Mouse (Mus musculus): ENCODE measurements around the gene Fh1.
A peak's percentile ranks its signal among the peaks of the same experiment; 100 is the strongest.

Fh1 gene

DNA sequence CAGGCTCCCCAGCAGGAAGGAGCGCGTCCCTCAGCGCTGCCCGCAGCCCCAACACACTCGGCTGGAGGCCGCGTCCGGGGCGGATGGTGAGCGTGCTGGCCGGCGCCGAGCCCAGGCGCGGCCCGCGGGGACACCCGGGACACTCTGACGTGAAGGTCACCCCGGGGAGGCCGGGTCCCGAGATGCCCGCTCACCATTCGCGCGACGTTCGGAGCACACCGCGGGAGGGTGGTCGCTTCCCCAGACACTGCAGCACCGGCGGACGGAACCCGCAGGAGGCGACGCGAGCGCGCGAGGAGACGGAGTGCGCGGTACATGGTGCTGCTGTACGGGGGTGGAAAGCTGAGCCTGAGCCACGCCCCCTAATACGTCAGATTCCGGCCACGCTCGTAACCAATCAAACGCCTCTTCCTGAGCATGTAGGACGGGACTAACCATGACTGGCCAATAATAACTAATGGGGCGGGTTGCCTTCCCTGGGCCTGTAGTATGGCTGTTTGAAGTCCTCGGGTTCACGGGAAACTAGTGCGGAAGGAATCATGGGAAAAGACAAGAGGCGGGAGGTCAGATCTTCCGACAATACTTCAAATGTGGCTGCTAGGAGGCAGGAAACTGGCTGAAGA, at the start of gene Fh1:
Gene Fh1, minus strand, starts transcription at position 379 of the 623 bp plus-strand sequence.
- peak; percentile 96 for DNase-seq (ENCODE audit: low read depth)

DNA sequence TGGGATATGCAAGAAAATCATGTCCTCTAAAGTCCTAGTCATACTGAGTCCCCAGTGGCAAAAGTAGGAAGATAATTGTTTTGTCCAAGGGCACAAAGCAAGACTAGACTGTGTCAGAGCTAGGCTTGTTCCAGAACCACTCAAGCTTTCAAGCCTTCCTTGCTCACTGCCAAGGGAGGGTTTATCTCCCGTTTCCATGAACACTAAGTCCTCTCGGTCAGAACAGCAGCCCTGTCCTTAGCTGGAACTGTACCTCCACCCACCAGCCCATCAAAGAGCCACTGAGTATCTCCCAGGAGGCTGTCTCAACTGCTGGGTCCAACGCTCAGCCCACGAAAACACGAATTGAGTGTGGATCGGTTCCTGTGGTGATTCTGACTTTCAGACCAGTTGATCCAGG, 49.7 kb upstream of the Fh1 start:
- DNase-seq (ENCODE audit: low read depth): no peak

DNA sequence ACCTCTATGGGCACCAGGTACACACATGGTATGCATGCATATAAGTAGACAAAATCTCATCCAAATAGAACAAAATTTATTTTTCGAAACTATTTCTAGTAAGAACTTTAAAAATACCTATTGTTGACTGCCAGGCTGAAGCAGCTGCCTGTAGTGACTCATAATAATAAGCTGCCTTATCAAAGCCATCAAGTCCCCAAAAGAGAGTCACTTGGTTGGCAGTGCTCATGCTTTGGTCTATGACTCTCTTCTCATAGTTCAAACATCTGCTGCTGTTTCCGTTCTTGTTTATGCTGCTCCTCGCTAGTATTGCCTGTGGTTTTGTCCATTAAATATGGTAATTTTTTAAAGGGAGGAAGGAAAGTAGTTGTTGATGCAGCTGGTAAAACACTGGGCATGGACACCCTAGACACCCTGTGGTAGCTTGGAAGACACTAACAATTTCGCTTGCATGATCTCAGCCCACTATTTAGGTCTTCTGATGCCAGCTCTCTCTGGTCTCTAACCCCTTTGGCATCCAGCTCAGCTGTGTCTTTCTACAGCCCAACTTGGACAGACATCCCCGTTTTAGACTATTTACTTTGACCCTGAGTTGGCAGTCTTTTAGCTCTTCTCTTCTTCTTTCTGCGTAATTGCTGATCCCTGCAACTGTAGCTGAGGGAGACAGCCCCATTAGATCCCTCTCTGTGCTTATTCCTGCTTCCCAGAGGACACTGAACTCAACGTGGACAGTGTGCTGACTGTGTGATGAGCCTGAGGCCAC, 48.3 kb upstream of the Fh1 start:
- DNase-seq (ENCODE audit: low read depth): no peak

DNA sequence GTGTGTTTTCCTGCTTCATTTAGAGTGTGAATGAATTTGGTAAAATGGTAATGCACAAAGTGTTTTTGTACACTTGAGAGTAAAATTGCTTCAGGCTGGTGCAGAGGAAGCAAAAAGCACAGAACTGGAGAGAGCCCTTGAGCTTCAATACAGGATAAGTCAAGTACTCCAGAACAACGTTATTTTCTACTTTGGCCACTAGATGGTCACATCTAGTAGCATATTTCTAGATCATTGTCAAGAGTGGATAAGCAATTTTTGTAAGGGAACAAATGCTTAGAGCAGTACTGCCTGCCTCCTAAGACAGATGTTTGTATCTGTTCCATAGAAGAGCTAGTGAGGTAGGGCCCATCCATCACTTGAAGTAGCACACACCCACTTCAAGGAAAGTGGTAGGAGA, 46.2 kb upstream of the Fh1 start:
- no peak for DNase-seq (ENCODE audit: low read depth)

DNA sequence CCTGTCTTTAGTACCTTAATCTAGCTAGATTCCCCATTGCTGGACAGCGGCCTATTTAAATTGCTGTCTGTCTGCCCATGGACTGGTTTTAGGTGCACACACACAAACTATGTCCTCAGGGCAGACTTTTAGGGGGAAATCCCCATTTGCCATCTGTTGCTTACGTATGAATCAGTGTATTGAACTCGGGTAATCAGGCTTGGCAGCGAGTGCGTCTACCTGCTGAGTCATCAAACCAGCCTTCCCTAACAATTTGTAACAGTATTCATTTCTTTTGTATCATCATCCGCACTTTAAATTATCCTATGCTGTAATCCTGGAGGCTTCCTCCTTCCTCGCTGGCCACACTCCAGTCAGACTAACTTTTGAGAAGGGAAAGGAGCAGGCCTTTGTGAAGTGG, 44.6 kb upstream of the Fh1 start:
- no peak for DNase-seq (ENCODE audit: low read depth)

DNA sequence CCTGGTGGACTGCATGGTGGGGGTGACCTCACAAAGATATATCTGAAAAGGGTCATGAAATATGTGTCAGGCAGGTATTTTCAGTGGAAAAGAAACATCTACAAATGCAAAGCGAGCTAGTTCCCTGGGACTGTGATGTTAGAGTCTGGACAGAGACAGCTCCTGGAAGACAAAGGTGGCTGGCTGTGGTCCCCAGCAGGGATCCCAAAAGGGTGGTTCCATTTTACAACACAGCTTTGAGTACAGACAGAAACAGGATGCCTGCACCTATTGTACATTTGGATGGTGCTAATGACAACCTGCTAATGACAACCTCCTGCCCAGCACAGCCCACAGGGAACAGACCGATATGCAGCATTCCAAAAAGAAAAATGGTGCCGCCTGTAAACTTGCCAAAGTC, 44.0 kb upstream of the Fh1 start:
- no peak for DNase-seq (ENCODE audit: low read depth)

DNA sequence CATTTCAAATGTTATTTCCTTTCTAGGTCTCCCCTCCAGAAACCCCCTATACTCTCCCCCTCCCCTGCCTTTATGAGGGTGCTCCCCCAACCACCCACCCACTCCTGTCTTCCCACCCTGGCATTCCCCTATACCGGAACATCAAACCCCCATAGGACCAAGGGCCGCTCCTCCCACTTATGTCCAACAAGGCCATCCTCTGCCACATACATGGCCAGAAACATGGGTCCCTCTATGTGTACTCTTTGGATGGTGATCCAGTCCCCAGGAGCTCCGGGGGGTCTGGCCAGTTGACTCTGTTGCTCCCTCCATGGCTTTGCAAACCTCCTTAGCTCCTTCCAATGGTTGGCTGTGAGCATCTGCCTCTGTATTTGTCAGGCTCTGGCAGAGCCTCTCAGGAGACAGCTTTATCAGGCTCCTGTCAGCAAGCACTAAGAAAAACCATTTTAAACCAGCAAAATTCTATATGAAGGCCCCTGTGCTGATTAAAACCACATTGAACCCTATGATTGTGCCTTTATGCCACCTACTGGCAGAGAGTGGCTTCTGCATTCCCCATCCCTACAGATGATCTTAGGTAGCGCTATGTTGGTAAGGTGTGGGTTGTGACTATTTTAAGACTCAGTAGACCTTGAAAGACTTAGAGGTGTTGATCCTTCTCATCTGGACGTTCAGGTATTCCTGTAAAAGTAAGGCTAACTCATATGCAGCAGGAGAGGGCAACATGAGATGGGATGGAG, 43.4 kb upstream of the Fh1 start:
- no peak for DNase-seq (ENCODE audit: low read depth)

DNA sequence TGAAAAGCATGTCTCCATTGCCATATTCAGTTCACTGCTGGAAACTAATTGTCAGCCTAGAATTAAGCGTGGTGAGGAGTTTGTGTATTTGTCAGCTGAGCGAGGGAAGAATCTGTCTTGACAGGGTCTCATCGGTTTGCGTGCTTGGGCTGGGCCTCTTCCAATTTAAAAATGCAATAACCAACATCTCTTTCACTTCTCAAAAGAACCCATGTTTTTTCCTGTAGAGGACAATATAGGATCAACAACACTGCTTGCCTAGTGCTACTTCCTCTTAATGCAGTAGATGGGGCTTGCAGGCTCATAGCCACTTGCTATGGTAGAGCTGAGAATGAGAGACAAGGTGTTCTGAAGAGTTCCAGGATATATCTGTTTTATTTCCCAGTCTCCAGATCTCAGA, 34.5 kb upstream of the Fh1 start:
- DNase-seq (ENCODE audit: low read depth): no peak

DNA sequence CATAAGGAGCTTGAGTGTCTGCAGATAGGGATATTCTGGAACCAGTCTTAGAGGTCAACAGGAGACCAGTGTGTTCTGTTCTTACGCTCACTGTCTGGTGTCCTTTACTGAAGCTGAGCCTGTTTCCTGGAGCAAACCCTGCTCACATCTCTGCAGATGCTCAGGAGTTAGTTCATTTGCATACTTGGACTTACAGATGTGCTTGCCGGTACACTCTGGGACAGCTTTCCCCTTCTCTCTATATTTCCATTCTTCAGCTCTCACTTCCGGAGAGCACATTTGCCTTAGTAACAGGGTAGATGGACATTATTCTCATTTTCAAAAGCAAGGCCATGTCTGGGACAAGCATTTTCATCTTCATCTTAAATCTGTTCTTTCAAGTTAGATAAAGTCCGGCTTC, 23.2 kb upstream of the Fh1 start:
- DNase-seq (ENCODE audit: low read depth): no peak

DNA sequence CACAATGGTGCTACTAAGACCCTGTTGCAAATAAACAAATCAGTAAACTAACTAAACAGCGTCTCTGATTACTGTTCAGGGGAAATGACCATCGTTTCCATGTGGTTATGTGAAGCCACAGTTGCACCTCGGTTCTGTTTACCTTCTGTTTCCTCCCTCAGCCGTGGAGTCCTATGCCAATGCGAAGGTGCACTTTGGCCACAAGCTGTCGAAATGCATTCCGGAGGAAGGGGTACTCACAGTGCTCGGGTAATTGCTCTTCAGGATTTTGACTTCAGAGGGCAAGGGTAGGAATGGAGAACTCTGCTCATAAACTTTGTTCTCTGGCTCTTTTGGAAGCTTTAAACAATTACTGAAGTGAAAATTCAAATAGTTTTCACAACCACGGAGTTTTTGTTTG, 21.5 kb upstream of the Fh1 start:
- no peak for DNase-seq (ENCODE audit: low read depth)

DNA sequence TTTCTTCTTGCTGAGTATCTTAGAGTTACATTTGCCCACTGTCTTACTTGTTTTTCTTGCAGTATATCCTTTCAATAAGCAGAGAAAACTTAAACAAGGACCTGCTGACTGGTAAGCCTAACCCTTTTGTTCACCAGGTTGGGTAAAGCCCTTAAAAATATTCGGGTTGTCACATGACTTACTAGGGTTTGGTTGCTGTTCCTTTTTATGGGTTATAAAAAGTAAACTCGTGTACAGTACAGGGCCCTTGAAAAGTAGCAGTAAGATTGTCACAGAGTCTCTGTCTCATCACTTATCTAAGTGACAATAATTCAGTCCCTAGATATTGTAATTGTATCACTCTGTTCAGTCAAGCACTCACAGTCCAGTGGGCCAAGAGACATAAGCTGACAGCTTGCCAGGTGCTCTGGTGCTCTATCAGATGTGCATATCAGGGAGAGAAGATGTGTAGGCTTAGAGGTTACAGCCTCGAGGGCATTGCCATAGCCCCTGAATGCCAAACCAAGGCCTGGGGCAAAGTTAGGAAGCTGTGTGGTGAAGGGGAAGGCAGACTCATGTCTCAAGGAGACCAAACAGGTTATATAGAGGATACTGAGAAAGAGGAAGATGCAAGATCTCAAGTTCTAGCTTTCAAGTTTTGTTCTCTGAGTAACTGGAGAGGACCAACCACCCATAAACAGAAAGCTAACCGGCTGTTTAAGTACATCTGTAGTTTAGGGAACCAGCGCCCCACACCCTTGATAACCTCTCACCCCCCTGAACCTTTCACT, 18.2 kb upstream of the Fh1 start:
- DNase-seq (ENCODE audit: low read depth): no peak

DNA sequence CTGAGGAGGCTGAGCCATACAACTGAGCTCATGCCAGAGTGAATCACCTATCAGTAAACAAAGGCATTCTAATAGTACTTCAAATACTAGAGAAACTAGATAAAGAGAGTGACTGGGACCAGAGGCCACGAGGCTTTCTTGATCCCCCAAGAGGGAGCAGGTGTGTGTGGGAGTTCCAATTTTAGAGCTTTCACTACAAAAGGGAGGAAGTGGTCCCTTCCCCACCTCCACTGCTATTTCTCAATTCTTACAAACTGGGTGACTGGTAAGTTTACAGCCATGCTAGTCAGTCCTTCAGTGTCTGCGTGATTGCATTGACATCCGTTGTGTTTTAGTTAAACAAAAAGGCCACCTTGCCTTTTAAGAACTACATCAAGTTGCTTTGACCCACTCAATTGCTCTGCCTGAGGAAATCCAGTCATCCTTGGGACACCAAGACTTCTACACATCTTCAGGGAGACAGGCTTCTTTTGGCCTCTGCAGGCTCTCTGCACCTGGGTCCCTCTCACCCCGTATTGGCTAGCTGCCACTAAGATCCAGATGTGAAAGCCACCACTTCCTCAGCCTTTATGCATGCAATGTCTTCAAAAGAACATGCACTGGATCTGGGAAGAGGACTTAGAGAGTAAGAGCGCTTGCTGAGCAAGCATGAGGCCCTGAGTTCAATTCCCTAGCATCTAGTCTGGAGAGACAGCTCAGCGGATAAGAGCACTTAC, 15.2 kb upstream of the Fh1 start:
- DNase-seq (ENCODE audit: low read depth): no peak

DNA sequence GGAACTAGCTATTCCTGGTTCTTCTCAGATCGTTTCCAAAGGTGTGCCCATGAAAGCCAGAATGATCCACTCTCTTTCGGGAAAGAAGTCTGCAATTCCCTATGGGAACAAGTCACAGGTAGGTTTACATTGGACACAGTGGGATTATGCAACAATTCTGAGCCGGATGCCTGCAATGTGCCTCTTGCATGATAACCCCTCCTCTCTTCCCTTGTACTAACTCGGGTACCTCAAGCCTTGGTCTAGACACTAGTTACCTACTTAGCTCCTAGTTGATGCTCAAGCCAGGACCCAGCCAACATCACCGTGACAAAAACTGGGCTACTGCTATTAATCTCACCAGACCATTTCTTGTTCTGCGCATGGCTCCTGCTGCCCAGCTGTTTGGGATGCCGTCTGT, 13.6 kb upstream of the Fh1 start:
- DNase-seq (ENCODE audit: low read depth): no peak

DNA sequence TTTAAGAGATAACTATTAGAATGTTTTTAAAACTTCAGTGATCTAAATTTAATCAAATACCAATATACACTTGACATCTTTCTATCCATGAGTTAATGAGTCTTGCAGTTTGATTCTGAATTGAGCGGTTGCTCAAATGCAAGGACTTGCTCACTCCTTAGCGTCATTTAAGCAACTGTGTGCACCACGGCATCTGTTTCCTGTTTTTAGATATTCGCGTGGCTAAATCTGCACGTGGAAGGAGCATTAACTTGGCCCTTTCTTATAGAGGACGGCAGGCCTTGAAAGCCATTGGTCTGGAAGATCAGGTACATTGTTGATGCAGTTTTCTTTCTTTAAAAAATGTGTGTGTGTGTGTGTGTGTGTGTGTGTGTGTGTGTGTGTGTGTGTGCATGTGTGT, 12.2 kb upstream of the Fh1 start:
- DNase-seq (ENCODE audit: low read depth): no peak

DNA sequence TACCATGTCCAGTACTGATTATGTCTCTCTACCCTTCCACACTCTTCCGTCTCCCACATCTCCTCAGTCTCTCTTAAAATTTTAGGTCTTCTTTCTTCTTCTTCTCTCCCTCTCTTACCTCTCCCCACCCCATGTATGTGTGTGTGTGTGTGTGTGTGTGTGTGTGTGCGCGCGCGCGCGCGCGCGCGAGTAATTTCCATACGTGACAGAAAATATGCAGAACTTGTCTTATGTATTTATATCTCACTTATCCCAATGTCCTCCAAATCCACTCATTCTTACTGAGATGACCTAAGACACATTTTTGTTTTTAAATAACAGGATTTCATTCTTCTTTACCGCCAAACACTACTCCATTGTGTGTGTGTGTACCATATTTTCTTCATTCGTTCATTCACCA, 7.0 kb upstream of the Fh1 start:
- DNase-seq (ENCODE audit: low read depth): no peak

DNA sequence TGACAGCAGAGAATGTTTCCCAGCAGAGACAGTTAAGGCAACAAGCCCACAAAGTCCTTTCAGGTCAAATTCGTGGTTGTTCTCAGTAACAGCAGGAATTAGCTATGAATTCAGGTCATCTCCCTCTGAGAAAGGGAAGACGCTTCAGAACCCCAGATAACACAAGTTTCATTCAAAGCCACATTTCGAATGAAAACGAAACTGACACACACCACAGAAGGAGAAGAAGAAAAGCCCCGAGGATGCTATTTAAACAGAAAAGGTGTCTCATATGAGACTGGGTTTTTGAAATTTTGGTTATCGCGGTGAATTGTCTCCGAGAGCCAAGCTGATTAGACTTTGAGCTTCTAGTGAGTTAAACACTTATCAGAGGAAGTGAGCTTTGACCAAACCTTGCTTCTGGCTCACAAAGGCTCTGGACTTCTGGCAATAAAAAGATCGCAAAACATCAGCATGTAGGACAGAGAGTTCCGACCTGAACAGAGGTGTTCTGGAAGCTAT, 6.3 kb upstream of the Fh1 start:
- no peak for DNase-seq (ENCODE audit: low read depth)

DNA sequence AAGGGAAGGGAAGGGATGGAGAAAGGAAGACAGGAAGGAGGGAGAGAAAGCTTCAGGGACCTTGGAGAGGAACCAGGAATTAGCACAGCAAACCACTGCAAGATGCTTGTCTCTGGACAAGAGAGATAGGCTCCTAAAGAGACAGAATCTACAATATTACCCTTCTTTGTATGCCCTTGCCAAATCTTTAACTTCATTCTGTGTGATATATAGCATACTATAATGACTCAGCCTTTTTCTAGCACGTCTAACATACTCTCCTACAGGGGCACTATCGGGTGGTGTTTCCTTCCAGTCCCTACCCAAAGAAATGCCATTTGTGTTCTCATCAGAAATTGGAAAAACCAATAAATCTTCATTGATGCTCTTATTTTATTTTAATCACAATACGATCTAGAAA, 5.6 kb upstream of the Fh1 start:
- DNase-seq (ENCODE audit: low read depth): no peak

DNA sequence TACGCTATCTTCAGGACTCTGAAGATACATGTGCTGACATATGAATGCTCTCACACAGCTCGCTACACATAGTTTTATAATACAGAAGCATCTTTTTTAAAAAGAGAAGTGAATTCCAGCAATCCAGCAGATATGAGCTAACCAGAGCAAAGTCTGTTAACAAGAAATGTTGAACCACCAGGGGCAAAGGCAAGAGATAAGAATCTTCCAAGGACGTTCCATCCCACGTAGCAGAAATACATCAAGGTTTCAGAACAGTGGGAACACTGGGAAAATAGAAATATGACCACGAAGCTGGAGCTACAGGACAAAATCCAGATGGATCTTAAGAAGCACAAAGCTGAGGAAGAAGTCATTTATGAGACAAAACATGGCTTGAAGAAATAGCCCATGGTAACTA, 4.9 kb upstream of the Fh1 start:
- DNase-seq (ENCODE audit: low read depth): no peak

DNA sequence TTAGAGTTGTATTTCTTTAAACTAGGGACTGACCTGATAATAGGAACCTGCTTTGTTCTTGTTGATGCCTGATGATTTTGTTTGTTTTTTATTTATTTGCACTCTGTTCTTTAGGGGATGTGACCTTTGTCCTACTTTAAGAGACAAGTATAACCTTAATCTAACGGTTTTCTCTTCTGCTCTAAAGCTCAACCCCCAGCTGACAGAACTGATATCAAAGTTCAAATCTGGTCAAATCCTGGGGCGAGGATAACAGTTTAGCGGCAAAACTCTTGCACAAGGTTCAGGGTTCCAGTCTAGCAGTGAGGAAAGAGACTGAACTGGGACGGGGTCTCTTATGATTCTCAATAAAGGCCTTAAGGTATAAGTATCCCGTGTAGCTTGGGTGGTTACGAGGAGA, 3.8 kb upstream of the Fh1 start:
- no peak for DNase-seq (ENCODE audit: low read depth)

DNA sequence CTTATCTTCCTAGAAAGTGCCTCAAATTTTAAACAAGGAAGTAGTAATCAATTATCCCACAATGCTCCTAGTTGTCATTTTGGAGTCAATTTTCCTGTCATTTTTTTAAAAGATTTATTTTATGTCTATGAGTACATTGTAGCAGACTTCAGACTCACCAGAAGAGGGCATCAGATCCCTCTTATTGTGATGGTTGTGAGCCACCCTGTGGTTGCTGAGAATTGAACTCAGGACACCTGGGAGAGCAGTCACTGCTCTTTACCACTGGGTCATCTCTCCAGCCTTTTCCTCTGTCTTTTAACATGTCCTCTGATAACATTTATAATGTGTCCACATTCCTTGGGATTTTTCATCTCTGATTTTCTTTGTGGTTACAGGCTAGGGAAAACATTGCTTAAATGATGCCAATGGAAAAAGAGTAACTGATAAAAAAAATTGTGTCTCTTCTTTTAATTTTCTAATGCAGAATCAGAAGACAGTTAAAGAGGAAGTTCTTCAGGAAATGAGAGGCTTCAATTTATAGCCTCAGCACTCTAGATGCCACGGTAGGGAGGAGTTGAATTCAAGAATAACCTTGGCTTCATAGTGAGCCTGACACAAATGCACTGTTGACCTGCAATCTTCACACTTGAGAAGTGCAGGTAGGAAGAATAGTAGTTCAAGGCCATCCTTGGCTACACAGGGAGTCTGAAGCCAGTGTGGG, 706 bp upstream of the Fh1 start:
- DNase-seq (ENCODE audit: low read depth): peak; percentile 21

DNA sequence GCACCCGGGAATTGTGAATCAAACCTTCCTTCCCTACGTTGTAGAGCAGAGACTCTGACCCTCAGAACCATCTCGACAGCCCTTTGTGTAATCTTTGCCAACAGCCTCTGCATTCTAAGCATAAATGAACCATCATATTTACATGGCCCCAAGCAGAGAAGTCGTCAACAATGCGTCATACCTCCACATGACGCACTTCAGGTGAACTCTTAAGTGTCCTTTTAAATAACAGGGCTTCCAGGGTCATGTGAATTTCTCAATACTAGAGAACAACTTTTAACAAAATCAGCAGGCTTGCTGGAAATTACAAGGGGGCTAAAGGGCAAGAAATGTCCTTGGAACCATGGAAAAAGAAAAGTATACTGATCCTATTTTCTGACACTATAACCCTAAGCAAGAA, 1.8 kb downstream of the Fh1 start:
- no peak for DNase-seq (ENCODE audit: low read depth)

All from fibroblast of lung, adult 2 months (primary cell).